Mouse (Mus musculus): ENCODE results near the gene Tex47.

Gene Tex47

DNA sequence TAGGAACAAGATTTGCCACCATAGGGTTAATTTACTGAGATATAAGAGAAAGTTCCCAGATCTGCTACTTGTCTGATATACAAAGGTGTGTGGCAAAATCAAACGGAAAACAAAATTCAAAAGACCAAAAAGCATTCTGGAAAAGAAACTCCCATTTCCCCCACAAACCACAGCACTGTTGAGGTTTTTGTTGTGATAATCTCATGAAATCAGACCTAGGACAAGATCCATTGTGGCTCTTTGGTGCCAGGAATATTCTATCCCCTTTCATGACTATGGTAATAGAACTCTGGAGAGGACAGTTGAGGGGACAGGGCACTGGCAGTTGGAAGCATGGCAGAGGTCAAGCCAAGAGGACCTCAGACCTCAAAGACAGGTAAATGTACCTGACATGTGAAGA is at the start of gene Tex47:
Tex47 (plus strand) TSS at position 301 of the 400 bp plus-strand sequence.
- DNase-seq (ENCODE audit: extremely low spot score) = no peak

- DNase-seq (ENCODE audit: extremely low spot score) = no peak
Measured at GRCm38 (mm10) chr5:7276659-7277455, 27.1 kb upstream of the Tex47 start.

GRCm38 (mm10) chr5:7284336-7284735 is 19.6 kb upstream of the Tex47 start:
- no peak for DNase-seq (ENCODE audit: extremely low spot score)

DNA sequence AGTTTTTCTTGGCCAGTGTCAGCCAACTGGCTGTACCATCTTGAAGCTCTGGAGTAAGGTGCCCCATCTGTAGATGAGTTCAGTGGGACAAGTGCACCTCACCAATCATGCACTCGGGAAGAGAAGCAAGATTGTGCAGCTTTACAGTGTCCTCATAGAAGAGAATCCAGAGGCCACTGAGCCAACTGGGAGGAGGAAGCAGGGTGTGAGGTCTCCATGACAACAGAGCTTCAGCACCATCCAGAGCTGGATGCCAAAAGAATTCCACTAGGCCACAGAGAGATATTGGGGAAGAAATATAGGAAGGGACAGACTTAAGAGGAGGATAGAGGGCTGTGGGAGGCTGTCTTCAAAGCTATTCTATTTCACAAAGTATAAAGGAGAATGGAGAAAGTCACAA is 950 bp upstream of the Tex47 start:
- DNase-seq (ENCODE audit: extremely low spot score) = no peak

DNA sequence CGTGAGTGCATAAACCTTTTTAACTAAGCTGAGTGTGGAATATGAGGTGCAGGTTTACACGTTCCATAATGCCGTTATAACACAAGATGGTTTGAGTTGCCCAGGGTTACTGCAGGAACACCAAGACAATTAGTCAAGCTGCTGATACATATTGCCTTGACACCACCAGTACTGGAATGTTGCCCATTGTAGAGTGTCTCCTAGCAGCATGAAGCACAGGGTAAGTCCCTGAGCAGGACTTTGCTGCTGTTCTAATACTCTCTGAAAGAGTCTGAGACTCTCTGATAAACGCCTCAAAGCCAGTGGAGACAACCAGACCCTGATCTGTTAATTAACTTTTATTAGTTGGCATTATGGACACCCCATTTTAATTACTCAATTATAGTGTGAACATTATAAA is 21.7 kb downstream of the Tex47 start:
- no peak for DNase-seq (ENCODE audit: extremely low spot score)

- peak; percentile 73 for DNase-seq (ENCODE audit: extremely low spot score)
Measured at GRCm38 (mm10) chr5:7344145-7345010, 40.5 kb downstream of the Tex47 start, which contains the start of gene Zfp804b. Gene Zfp804b (minus strand): TSS chr5:7344756.

GRCm38 (mm10) chr5:7345011-7345389 is 41.1 kb downstream of the Tex47 start:
- DNase-seq (ENCODE audit: extremely low spot score) = no peak

All from embryo, embryonic 9.5 days (tissue).